Mouse (Mus musculus): ENCODE data around the gene Rufy3. TPM values are rescaled to one million over a fixed set of nuclear protein-coding genes. Genes with fewer than 3 reads are reported as not detected.

Rufy3 gene
- polyA plus RNA-seq, 1 experiment from 2014 or later = 92.2 TPM

- Histone ChIP-seq H3K36me3 (ENCODE audit: inconsistent target) (no peaks in the 10 kb centered on the region), H3K27ac (no peak overlapping the region), H3K79me2 (ENCODE audit: inconsistent target) (no peaks in the 10 kb centered on the region), H3K4me3 (ENCODE audit: inconsistent target) (no peak overlapping the region)
- WGBS (ENCODE audit: missing documents) = 88% methylated on average over 6 of the region's 6 CpGs
These were observed 126.8 kb downstream of the Rufy3 start for GRCm38 (mm10) chr5:88691506-88692095.

- no peaks in the 10 kb centered on the region for H3K36me3 ChIP-seq (ENCODE audit: inconsistent target)
- H3K79me2 ChIP-seq (ENCODE audit: inconsistent target) = no peaks in the 10 kb centered on the region
- whole genome bisulfite sequencing (ENCODE audit: missing documents) = 96% methylated on average over 4 of the region's 4 CpGs
- no peak overlapping the region for H3K4me3 ChIP-seq (ENCODE audit: inconsistent target)
- H3K27ac ChIP-seq = no peak overlapping the region
These were observed 127.7 kb downstream of the Rufy3 start for GRCm38 (mm10) chr5:88692586-88692985.

GRCm38 (mm10) chr5:88693057-88693456 is 128.2 kb downstream of the Rufy3 start:
- Histone ChIP-seq H3K36me3 (ENCODE audit: inconsistent target) (no peaks in the 10 kb centered on the region), H3K79me2 (ENCODE audit: inconsistent target) (no peaks in the 10 kb centered on the region), H3K27ac (no peak overlapping the region), H3K4me3 (ENCODE audit: inconsistent target) (no peak overlapping the region)

GRCm38 (mm10) chr5:88697291-88697690 is 132.5 kb downstream of the Rufy3 start:
- WGBS (ENCODE audit: missing documents) = 90% methylated on average over 5 of the region's 5 CpGs
- no peaks in the 10 kb centered on the region for H3K36me3 ChIP-seq (ENCODE audit: inconsistent target)
- no peak overlapping the region for H3K27ac ChIP-seq
- H3K4me3 ChIP-seq (ENCODE audit: inconsistent target) = no peak overlapping the region
- H3K79me2 ChIP-seq (ENCODE audit: inconsistent target) = no peaks in the 10 kb centered on the region

GRCm38 (mm10) chr5:88699251-88699913 is 134.5 kb downstream of the Rufy3 start:
- H3K79me2 ChIP-seq (ENCODE audit: inconsistent target) = no peaks in the 10 kb centered on the region

More at GRCm38 (mm10) chr5:88699251-88699913, 134.5 kb downstream of the Rufy3 start:
- 98% methylated on average over 4 of the region's 4 CpGs for WGBS (ENCODE audit: missing documents)
- Histone ChIP-seq H3K4me3 (ENCODE audit: inconsistent target) (no peak overlapping the region), H3K27ac (no peak overlapping the region), H3K36me3 (ENCODE audit: inconsistent target) (no peaks in the 10 kb centered on the region)

Other genes with a start within 250 kb of the Rufy3 start
- not detected in 3 replicates for gene Prol1, start 247.7 kb upstream of the Rufy3 start, polyA plus RNA-seq (2018)
- gene Amtn, start 188.9 kb upstream of the Rufy3 start, polyA plus RNA-seq (2018) = not detected in 3 replicates
- gene Ambn, start 109.0 kb upstream of the Rufy3 start, polyA plus RNA-seq (2018) = not detected in 3 replicates
- not detected in 3 replicates for gene Enam, start 77.1 kb upstream of the Rufy3 start, polyA plus RNA-seq (2018)
- 0.27 to 1.2 TPM (median 0.77 TPM) in 3 replicates for gene Jchain, start 37.1 kb upstream of the Rufy3 start, polyA plus RNA-seq (2018)
- 69.2 to 155 TPM (median 75.8 TPM) in 3 replicates for gene Utp3, start 10.6 kb upstream of the Rufy3 start, polyA plus RNA-seq (2018)
- 46.1 to 114 TPM (median 64.2 TPM) in 3 replicates for gene Grsf1, start 111.1 kb downstream of the Rufy3 start, polyA plus RNA-seq (2018)
- 8.3 to 13.9 TPM (median 13.6 TPM) in 3 replicates for gene Mob1b, start 155.8 kb downstream of the Rufy3 start, polyA plus RNA-seq (2018)
- 27.6 to 66.9 TPM (median 53.1 TPM) in 3 replicates for gene Dck, start 200.0 kb downstream of the Rufy3 start, polyA plus RNA-seq (2018)